Mouse (Mus musculus) ES-E14 (cell line): ENCODE results near the gene Aox4.

ENCODE experiments used
- CHD2 ChIP-seq: IDR thresholded peaks from 2 replicates; pipeline ENCODE4 v1.6.1; 2014; ENCODE audit warnings: mild to moderate bottlenecking, low read depth, low read length, inconsistent platforms
- MAFK ChIP-seq: IDR thresholded peaks from 2 replicates; pipeline ENCODE4 v1.6.1; 2014; ENCODE audit warnings: mild to moderate bottlenecking, low read depth, low read length, inconsistent platforms; ENCODE audit not compliant: insufficient read depth
- ZC3H11A ChIP-seq: IDR thresholded peaks from 2 replicates; pipeline ENCODE4 v1.6.1; 2012; ENCODE audit warnings: low read depth, mild to moderate bottlenecking, inconsistent platforms, low read length, borderline replicate concordance
- ZNF384 ChIP-seq: IDR thresholded peaks from 2 replicates; pipeline ENCODE4 v1.6.1; 2012; ENCODE audit warnings: low read depth, low read length, inconsistent platforms

DNA sequence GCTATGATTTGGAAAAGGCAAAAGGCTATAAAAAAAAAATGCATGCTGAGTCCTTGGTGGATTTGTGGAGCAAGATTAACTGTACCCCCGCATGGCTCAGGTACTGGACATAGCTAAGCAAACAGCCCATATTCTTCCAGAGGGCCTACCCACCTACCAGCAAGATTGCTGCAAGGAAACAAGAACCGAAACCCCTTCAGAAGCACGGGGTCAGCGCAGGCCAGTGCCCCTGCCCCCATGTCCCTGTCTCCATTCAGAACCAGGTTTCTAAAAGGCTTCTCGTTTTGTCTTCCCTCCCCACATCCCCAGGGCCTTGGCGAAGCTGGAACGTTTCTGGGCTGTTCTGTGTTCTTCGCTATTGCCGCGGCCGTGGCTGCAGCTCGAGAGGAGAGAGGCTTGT is 15.9 kb upstream of the Aox4 start:
- TF ChIP-seq ZC3H11A: no peak
- no peak for TF ChIP-seq CHD2
- TF ChIP-seq MAFK: no peak
- no peak for TF ChIP-seq ZNF384
